Mouse (Mus musculus) ES-Bruce4 (cell line): ENCODE results near the gene Nrp1. TPM values are rescaled to one million over a fixed set of nuclear protein-coding genes. Genes with fewer than 3 reads are reported as not detected.

Experiments
- H3K27ac ChIP-seq: 2 replicates; pipeline ENCODE4 v1.5.1; 2012; ENCODE audit warnings: low read length, inconsistent platforms; ENCODE audit not compliant: insufficient read depth
- H3K27me3 ChIP-seq: 2 replicates; pipeline ENCODE4 v1.6.1; 2012; ENCODE audit warnings: mild to moderate bottlenecking, low read length, inconsistent platforms; ENCODE audit not compliant: control insufficient read depth, poor library complexity, insufficient read depth, severe bottlenecking
- H3K36me3 ChIP-seq: 2 replicates; pipeline ENCODE4 v1.6.1; 2012; ENCODE audit warnings: inconsistent platforms, mild to moderate bottlenecking, low read length, moderate library complexity; ENCODE audit not compliant: control insufficient read depth, poor library complexity, insufficient read depth, severe bottlenecking
- H3K4me1 ChIP-seq: one replicate; pipeline ENCODE4 v1.8.1; 2011; ENCODE audit warnings: low read length; ENCODE audit not compliant: control insufficient read depth, insufficient read depth
- H3K4me3 ChIP-seq: 2 replicates; pipeline ENCODE4 v1.5.1; 2011; ENCODE audit warnings: low read depth, mild to moderate bottlenecking, low read length
- H3K9ac ChIP-seq: 2 replicates; pipeline ENCODE4 v1.6.1; 2012; ENCODE audit warnings: low read depth, mild to moderate bottlenecking, inconsistent platforms; ENCODE audit not compliant: poor library complexity, severe bottlenecking
- H3K9me3 ChIP-seq: replicated peaks from 2 replicates; pipeline ENCODE4 v1.6.1; 2012; ENCODE audit warnings: mild to moderate bottlenecking, low read length, inconsistent platforms; ENCODE audit not compliant: control insufficient read depth, poor library complexity, insufficient read depth, severe bottlenecking
- CTCF ChIP-seq: IDR thresholded peaks from one replicate; pipeline ENCODE4 v1.8.1; 2011; ENCODE audit warnings: low read depth, low read length
- EP300 ChIP-seq: IDR thresholded peaks from 2 replicates; pipeline ENCODE4 v1.6.1; 2011; ENCODE audit warnings: low read depth, low read length; ENCODE audit not compliant: insufficient read depth
- POLR2A ChIP-seq: IDR thresholded peaks from one replicate; pipeline ENCODE4 v1.8.1; 2011; ENCODE audit warnings: low read length; ENCODE audit not compliant: insufficient read depth
- polyA plus RNA-seq: library from polyadenylated mRNA; stranded (reverse); fragments of >200 nt; gene quantifications from 2 replicates; pipeline ENCODE4 v1.2.4, GENCODE M21; 2011; ENCODE audit warnings: low read depth; ENCODE audit not compliant: missing spikeins, insufficient read depth, insufficient read length

Gene Nrp1
- polyA plus RNA-seq, 1 experiment = 0.40 TPM

GRCm38 (mm10) chr8:128359521-128360318 lies 1.3 kb downstream of the Nrp1 start:
- H3K27ac ChIP-seq = no peak overlapping the region
- H3K9ac ChIP-seq = peak overlapping the region; percentile 22; the same call in 1 of the 2 replicates
- peak overlapping the region; percentile 69 for H3K4me3 ChIP-seq
- H3K27me3 ChIP-seq = peaks cover 26% of the 10 kb centered on the region
- no peak for TF ChIP-seq CTCF
- no peak for TF ChIP-seq POLR2A
- TF ChIP-seq EP300 = no peak
- H3K36me3 ChIP-seq = no peaks in the 10 kb centered on the region
- H3K9me3 ChIP-seq = no peaks in the 10 kb centered on the region
- no peaks in the 10 kb centered on the region for H3K4me1 ChIP-seq

GRCm38 (mm10) chr8:128361343-128361870 lies 3.0 kb downstream of the Nrp1 start:
- peaks cover 26% of the 10 kb centered on the region for H3K27me3 ChIP-seq
- H3K27ac ChIP-seq = no peak overlapping the region
- H3K4me3 ChIP-seq = no peak overlapping the region
- TF ChIP-seq CTCF (no peak), EP300 (no peak), POLR2A (no peak)
- no peaks in the 10 kb centered on the region for H3K4me1 ChIP-seq
- H3K9ac ChIP-seq = no peak overlapping the region
- no peaks in the 10 kb centered on the region for H3K9me3 ChIP-seq
- no peaks in the 10 kb centered on the region for H3K36me3 ChIP-seq

DNA sequence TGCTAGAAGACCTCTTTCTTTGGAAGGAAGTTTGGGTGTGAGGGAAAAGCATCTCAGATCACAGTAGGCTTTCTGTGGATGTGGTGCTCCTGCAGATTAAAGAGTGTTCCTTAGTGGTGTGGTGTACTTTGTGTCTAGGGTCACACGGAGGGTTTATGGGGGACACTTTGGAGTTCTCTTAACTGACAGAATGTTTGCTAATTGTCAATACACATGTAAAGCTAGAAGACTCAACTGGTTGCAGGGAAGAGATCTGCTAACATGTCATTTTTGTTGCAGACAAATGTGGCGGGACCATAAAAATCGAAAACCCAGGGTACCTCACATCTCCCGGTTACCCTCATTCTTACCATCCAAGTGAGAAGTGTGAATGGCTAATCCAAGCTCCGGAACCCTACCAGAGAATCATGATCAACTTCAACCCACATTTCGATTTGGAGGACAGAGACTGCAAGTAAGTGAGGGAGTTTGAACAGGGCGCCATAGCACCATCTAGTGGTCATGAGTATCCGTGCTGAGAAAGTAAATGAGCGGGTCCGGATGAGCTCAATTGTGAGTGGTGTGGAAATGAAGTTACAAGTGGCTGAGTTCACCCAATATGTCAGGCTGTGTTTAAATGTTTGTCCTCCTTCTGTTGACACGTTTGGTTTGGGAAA lies 4.7 kb downstream of the Nrp1 start:
- peaks cover 26% of the 10 kb centered on the region for H3K27me3 ChIP-seq
- no peak overlapping the region for H3K27ac ChIP-seq
- H3K9me3 ChIP-seq = no peaks in the 10 kb centered on the region
- no peak overlapping the region for H3K9ac ChIP-seq
- no peak overlapping the region for H3K4me3 ChIP-seq
- no peaks in the 10 kb centered on the region for H3K36me3 ChIP-seq
- TF ChIP-seq EP300 = no peak
- peak; percentile 61 for TF ChIP-seq CTCF
- no peak for TF ChIP-seq POLR2A
- no peaks in the 10 kb centered on the region for H3K4me1 ChIP-seq

DNA sequence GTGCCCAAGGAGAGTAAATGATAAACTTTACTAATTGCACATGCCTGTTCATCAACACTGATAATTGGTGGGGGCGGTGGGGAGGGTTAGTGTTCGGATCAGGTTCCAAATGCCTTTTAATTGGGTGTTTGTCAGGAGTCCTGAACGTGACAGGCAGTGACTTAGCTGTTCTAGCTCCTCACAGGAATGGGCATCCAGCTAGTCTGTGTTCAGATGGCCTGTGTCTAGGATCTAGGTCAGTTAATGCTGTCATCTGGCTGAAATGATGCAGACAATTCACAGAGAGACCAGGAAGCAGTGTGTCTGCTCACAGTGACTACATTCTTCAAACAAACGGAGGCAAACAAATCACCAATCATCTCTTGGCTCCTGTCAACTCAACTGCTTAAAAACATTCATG lies 12.1 kb downstream of the Nrp1 start:
- no peak overlapping the region for H3K9ac ChIP-seq
- no peaks in the 10 kb centered on the region for H3K36me3 ChIP-seq
- H3K27me3 ChIP-seq = no peaks in the 10 kb centered on the region; the same call in 1 of the 2 replicates
- H3K4me1 ChIP-seq = no peaks in the 10 kb centered on the region
- TF ChIP-seq POLR2A = no peak
- TF ChIP-seq CTCF = no peak
- no peak for TF ChIP-seq EP300
- H3K4me3 ChIP-seq = no peak overlapping the region
- no peak overlapping the region for H3K27ac ChIP-seq
- no peaks in the 10 kb centered on the region; the same call in 1 of the 2 replicates for H3K9me3 ChIP-seq

DNA sequence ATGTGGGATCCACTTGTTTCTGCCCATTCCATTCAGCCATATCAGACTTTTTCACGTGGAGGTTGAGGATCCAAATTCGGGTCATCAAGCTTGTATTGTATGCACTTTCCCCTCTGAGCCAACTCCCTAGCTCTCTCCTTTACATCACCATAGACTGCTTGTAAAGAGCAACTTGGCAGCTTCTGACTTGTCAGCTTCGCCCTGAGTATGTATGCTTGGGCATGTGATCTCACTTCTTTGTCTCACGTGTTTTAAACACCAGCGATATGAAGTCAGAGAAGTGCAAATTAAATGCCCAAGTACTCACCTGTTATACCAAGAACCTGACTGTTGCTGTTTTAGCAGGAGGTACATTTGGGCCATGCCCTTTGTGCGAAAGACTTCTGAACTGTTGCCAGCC lies 12.6 kb downstream of the Nrp1 start:
- no peaks in the 10 kb centered on the region for H3K36me3 ChIP-seq
- no peaks in the 10 kb centered on the region; the same call in 1 of the 2 replicates for H3K27me3 ChIP-seq
- H3K4me1 ChIP-seq = no peaks in the 10 kb centered on the region
- no peak for TF ChIP-seq POLR2A
- no peak for TF ChIP-seq CTCF
- no peak for TF ChIP-seq EP300
- no peak overlapping the region for H3K4me3 ChIP-seq
- H3K27ac ChIP-seq = no peak overlapping the region
- no peaks in the 10 kb centered on the region; the same call in 1 of the 2 replicates for H3K9me3 ChIP-seq
- no peak overlapping the region for H3K9ac ChIP-seq
